Mouse (Mus musculus) midbrain, embryonic 16.5 days (tissue): ENCODE measurements around the gene St6galnac3. TPM values are rescaled to one million over a fixed set of nuclear protein-coding genes. Genes with fewer than 3 reads are reported as not detected.

Experiments used
- ATAC-seq: fragments of 200-750 bp; cut with Nextera tagmentation; 2 replicates; pipeline ENCODE4 v1.8.0; 2017; ENCODE audit warnings: moderate TSS enrichment
- H3K27ac ChIP-seq: fragments of 300-500 bp; sonication (generic); 2 replicates; pipeline ENCODE4 v1.5.1; 2014; ENCODE audit warnings: mild to moderate bottlenecking, low read length, mixed read lengths
- H3K27me3 ChIP-seq: fragments of 300-500 bp; sonication (generic); 2 replicates; pipeline ENCODE4 v1.6.1; 2014; ENCODE audit warnings: low read depth, low read length, mixed read lengths; ENCODE audit not compliant: control insufficient read depth, insufficient read depth
- H3K36me3 ChIP-seq: fragments of 300-500 bp; sonication (generic); 2 replicates; pipeline ENCODE4 v1.6.1; 2014; ENCODE audit warnings: mild to moderate bottlenecking, low read length, moderate library complexity, mixed read lengths; ENCODE audit not compliant: control insufficient read depth, insufficient read depth
- H3K4me1 ChIP-seq: fragments of 300-500 bp; sonication (generic); 2 replicates; pipeline ENCODE4 v1.6.1; 2014; ENCODE audit warnings: mild to moderate bottlenecking, low read length, mixed read lengths; ENCODE audit not compliant: control insufficient read depth, insufficient read depth
- H3K4me2 ChIP-seq: fragments of 300-500 bp; sonication (generic); 2 replicates; pipeline ENCODE4 v1.6.1; 2014; ENCODE audit warnings: mild to moderate bottlenecking, low read length, mixed read lengths
- H3K4me3 ChIP-seq: fragments of 300-500 bp; sonication (generic); 2 replicates; pipeline ENCODE4 v1.5.1; 2014; ENCODE audit warnings: low read depth, mild to moderate bottlenecking, low read length, moderate library complexity, mixed read lengths
- H3K9ac ChIP-seq: fragments of 300-500 bp; sonication (generic); 2 replicates; pipeline ENCODE4 v1.6.1; 2014; ENCODE audit warnings: low read depth, low read length, mixed read lengths
- H3K9me3 ChIP-seq: fragments of 300-500 bp; sonication (generic); replicated peaks from 2 replicates; pipeline ENCODE4 v1.6.1; 2014; ENCODE audit warnings: mild to moderate bottlenecking, low read length, mixed read lengths; ENCODE audit not compliant: control insufficient read depth, poor library complexity, severe bottlenecking
- WGBS: fragments of 180-500 bp; shearing (Covaris S2); extraction: QIAGEN DNeasy Blood & Tissue Kit; methylation state at CpG from one replicate; pipeline ENCODE4 v1.1.7; 2014; 5-methylcytosine and 5-hydroxymethylcytosine counted together
- polyA plus RNA-seq: library from polyadenylated mRNA; unstranded; fragments of >200 nt; fragmentation: Nextera tagmentation; extraction: Ambion mirVana; gene quantifications from 2 replicates; pipeline ENCODE4 v1.2.1, GENCODE M21; 2015

St6galnac3 gene
- polyA plus RNA-seq, 1 experiment from 2014 or later = 19.1 TPM

GRCm38 (mm10) chr3:153723467-153724079 lies 1.4 kb downstream of the St6galnac3 start:
- Histone ChIP-seq H3K4me1 (peaks cover 21% of the 10 kb centered on the region), H3K27ac (no peak overlapping the region), H3K36me3 (no peaks in the 10 kb centered on the region), H3K9ac (no peak overlapping the region), H3K4me3 (peak overlapping the region; percentile 70), H3K4me2 (peak overlapping the region; percentile 78), H3K27me3 (no peaks in the 10 kb centered on the region), H3K9me3 (no peaks in the 10 kb centered on the region)
- 85% methylated on average over 9 of the region's 9 CpGs for WGBS
- ATAC-seq = no peak

GRCm38 (mm10) chr3:153721525-153721924 lies 3.4 kb downstream of the St6galnac3 start:
- no peak for ATAC-seq
- H3K4me3 ChIP-seq = no peak overlapping the region
- H3K4me1 ChIP-seq = peaks cover 21% of the 10 kb centered on the region
- H3K36me3 ChIP-seq = no peaks in the 10 kb centered on the region
- H3K9ac ChIP-seq = no peak overlapping the region
- no peak overlapping the region for H3K4me2 ChIP-seq
- no peaks in the 10 kb centered on the region for H3K9me3 ChIP-seq
- 92% methylated on average over 16 of the region's 16 CpGs for WGBS
- H3K27ac ChIP-seq = no peak overlapping the region
- no peaks in the 10 kb centered on the region for H3K27me3 ChIP-seq

DNA sequence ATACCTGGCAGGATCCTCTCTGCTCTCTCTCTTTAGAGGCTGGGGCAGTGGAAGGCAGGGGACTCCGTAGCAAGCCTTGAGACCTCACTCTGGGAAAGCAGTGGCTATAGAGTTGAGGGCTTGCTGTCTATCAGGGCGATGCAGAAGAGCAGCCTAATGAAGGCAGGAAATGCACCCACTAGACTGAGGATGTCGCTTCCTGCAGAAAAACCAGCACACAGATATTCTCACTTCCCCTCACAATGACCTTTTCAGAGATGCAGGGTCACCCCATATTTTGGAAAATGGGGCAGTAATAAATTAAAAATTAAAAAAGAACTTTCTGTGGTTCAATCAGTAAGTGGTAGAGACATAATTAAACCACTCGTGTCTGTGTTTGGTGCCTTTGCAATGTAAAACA lies 4.1 kb downstream of the St6galnac3 start:
- no peak overlapping the region for H3K4me2 ChIP-seq
- H3K9me3 ChIP-seq = no peaks in the 10 kb centered on the region
- no peak overlapping the region for H3K9ac ChIP-seq
- 76% methylated on average over 4 of the region's 4 CpGs for WGBS
- ATAC-seq = no peak
- no peaks in the 10 kb centered on the region for H3K27me3 ChIP-seq
- H3K4me3 ChIP-seq = no peak overlapping the region
- peaks cover 21% of the 10 kb centered on the region for H3K4me1 ChIP-seq
- no peak overlapping the region for H3K27ac ChIP-seq
- no peaks in the 10 kb centered on the region for H3K36me3 ChIP-seq

GRCm38 (mm10) chr3:153720296-153720695 lies 4.7 kb downstream of the St6galnac3 start:
- Histone ChIP-seq H3K9ac (no peak overlapping the region), H3K36me3 (no peaks in the 10 kb centered on the region), H3K4me1 (peaks cover 19% of the 10 kb centered on the region), H3K27ac (no peak overlapping the region), H3K27me3 (no peaks in the 10 kb centered on the region), H3K4me2 (no peak overlapping the region), H3K4me3 (no peak overlapping the region), H3K9me3 (no peaks in the 10 kb centered on the region)
- no peak for ATAC-seq
- WGBS = 68% methylated on average over 3 of the region's 3 CpGs

DNA sequence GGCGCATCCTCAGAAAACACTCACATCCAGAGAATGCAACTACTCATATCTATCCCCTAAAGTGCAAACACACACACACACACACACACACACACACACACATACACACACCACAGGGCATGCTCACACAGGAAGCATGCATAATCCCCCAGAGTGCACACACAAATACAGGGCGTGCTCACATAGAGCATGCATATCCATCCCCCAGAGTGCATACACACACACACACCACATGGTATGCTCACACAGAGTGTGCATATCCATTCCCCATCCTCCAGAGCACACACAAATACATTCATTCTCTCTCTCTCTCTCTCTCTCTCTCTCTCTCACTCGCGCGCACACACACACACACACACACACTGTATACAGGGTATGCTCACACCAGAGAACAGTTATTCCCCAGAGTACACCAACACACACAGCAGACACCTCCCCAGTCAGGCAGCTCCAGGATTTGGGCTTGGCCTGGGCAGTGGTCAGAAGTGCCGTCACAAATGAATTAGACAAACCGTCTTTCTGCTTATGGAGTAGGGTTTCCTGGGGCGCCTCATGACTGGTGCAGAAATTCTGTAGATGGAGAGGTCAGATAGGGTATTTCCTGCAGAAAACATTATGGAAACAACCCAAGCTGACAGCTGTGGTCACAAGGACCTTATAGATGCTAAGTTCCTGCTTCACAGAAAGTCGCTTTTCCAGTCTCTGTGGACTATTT lies 5.6 kb downstream of the St6galnac3 start:
- no peaks in the 10 kb centered on the region for H3K27me3 ChIP-seq
- no peak overlapping the region for H3K9ac ChIP-seq
- no peak overlapping the region for H3K4me2 ChIP-seq
- no peak overlapping the region for H3K27ac ChIP-seq
- no peak for ATAC-seq
- H3K9me3 ChIP-seq = no peaks in the 10 kb centered on the region
- WGBS = 84% methylated on average over 9 of the region's 9 CpGs
- no peak overlapping the region for H3K4me3 ChIP-seq
- H3K4me1 ChIP-seq = peaks cover 17% of the 10 kb centered on the region
- no peaks in the 10 kb centered on the region for H3K36me3 ChIP-seq

GRCm38 (mm10) chr3:153718724-153719123 lies 6.2 kb downstream of the St6galnac3 start:
- no peak for ATAC-seq
- Histone ChIP-seq H3K4me2 (no peak overlapping the region), H3K27ac (no peak overlapping the region), H3K36me3 (no peaks in the 10 kb centered on the region), H3K4me3 (no peak overlapping the region), H3K9me3 (peaks cover 3% of the 10 kb centered on the region; the same call in 1 of the 2 replicates), H3K4me1 (peaks cover 10% of the 10 kb centered on the region), H3K27me3 (no peaks in the 10 kb centered on the region), H3K9ac (no peak overlapping the region)
- WGBS = 70% methylated on average over 8 of the region's 8 CpGs

DNA sequence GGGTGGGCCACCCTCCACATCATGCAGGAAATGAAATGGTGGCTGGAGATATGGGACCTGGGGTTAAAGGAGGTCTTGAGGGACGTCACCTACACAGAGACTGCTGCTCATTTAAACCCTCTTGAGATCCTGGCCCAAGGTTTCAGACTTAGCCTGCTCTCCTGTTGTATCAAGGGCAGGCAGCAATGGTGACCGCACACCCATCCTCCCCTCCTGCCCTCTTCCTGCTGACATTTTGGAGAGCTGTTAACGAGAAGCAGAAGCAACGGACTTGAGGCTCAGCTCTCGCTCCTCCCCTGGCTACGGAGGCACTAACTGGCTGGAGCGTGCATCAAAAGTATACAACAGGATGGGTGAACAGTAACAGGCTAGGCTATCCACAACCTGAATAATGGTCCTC lies 7.2 kb downstream of the St6galnac3 start:
- Histone ChIP-seq H3K27ac (no peak overlapping the region), H3K36me3 (no peaks in the 10 kb centered on the region), H3K4me3 (no peak overlapping the region), H3K9me3 (peaks cover 3% of the 10 kb centered on the region; the same call in 1 of the 2 replicates), H3K27me3 (no peaks in the 10 kb centered on the region), H3K4me2 (no peak overlapping the region), H3K4me1 (peaks cover 5% of the 10 kb centered on the region; the same call in 1 of the 2 replicates), H3K9ac (no peak overlapping the region)
- ATAC-seq = no peak
- WGBS = 85% methylated on average over 7 of the region's 7 CpGs

- Histone ChIP-seq H3K27ac (no peak overlapping the region), H3K27me3 (no peaks in the 10 kb centered on the region), H3K9ac (no peak overlapping the region), H3K36me3 (no peaks in the 10 kb centered on the region), H3K4me2 (no peak overlapping the region), H3K9me3 (peaks cover 3% of the 10 kb centered on the region; the same call in 1 of the 2 replicates), H3K4me3 (no peak overlapping the region), H3K4me1 (peaks cover 5% of the 10 kb centered on the region; the same call in 1 of the 2 replicates)
- no peak for ATAC-seq
- WGBS = 70% methylated on average over 7 of the region's 7 CpGs
These were observed 9.3 kb downstream of the St6galnac3 start for GRCm38 (mm10) chr3:153715646-153716045.

DNA sequence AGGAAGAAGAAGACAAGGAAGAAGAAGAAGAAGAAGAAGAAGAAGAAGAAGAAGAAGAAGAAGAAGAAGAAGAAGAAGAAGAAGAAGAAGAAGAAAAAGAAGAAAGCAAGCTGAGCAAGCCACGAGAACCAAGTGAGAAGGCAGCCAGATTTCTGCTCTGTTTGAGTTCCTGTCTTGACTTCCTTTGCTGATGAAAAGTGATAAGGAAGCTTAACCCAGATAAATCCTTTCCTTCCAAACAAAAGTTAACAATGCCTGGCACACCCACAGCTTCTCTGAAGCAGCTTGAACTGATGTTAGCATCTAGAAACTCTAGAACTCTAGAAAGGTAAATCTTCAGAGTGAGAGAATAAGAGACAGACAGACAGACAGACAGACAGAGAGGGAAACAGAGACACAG lies 14.4 kb downstream of the St6galnac3 start:
- 74% methylated on average over 1 of the region's 1 CpGs for WGBS
- no peaks in the 10 kb centered on the region for H3K27me3 ChIP-seq
- no peak overlapping the region for H3K9ac ChIP-seq
- H3K4me3 ChIP-seq = no peak overlapping the region
- ATAC-seq = no peak
- H3K36me3 ChIP-seq = no peaks in the 10 kb centered on the region
- peaks cover 3% of the 10 kb centered on the region; the same call in 1 of the 2 replicates for H3K9me3 ChIP-seq
- H3K4me1 ChIP-seq = no peaks in the 10 kb centered on the region
- no peak overlapping the region for H3K27ac ChIP-seq
- no peak overlapping the region for H3K4me2 ChIP-seq
